Mouse (Mus musculus) myocyte (in vitro differentiated cells): ENCODE data around the gene Hoxb3. TPM values are rescaled to one million over a fixed set of nuclear protein-coding genes. Genes with fewer than 3 reads are reported as not detected.
A peak's percentile ranks its signal among the peaks of the same experiment; 100 is the strongest.

Experiments
- H3K27me3 ChIP-seq: one replicate; pipeline ENCODE4 v1.6.1; 2011; ENCODE audit not compliant: control insufficient read depth, insufficient read depth, insufficient read length
- H3K36me3 ChIP-seq: one replicate; pipeline ENCODE4 v1.6.1; 2011; ENCODE audit not compliant: control insufficient read depth, insufficient read depth
- H3K4me2 ChIP-seq: one replicate; pipeline ENCODE4 v1.6.1; 2011; ENCODE audit warnings: low read depth, control low read depth
- H3K4me3 ChIP-seq: one replicate; pipeline ENCODE4 v1.5.1; 2011; ENCODE audit warnings: mild to moderate bottlenecking, control low read depth, moderate library complexity
- H3K79me2 ChIP-seq: one replicate; pipeline ENCODE4 v1.6.1; 2011; ENCODE audit not compliant: control insufficient read depth, insufficient read depth
- H3ac ChIP-seq: one replicate; pipeline ENCODE4 v1.6.1; 2011; ENCODE audit not compliant: control insufficient read depth, insufficient read length
- CEBPB ChIP-seq: IDR thresholded peaks from 2 replicates; pipeline ENCODE4 v1.6.1; 2011; ENCODE audit warnings: mild to moderate bottlenecking, moderate library complexity; ENCODE audit not compliant: poor library complexity, insufficient read depth, severe bottlenecking
- E2F4 ChIP-seq: IDR thresholded peaks from one replicate; pipeline ENCODE4 v1.6.1; 2011; ENCODE audit warnings: mild to moderate bottlenecking, control low read depth, moderate library complexity; ENCODE audit not compliant: insufficient read depth
- MAX ChIP-seq: IDR thresholded peaks from one replicate; pipeline ENCODE4 v1.6.1; 2011; ENCODE audit warnings: low read depth, mild to moderate bottlenecking, control low read depth
- MYOD1 ChIP-seq, 3 experiments: IDR thresholded peaks; one replicate each; pipeline ENCODE4 v1.6.1; 2011; ENCODE audit warnings: control low read depth in 2 of 3, low read depth in 2 of 3, mild to moderate bottlenecking in 2 of 3, moderate library complexity in 1 of 3; ENCODE audit not compliant: insufficient read length in 2 of 3, control insufficient read depth in 1 of 3
- MYOG ChIP-seq, 3 experiments: IDR thresholded peaks; one replicate each; pipeline ENCODE4 v1.6.1; 2011; ENCODE audit warnings: control low read depth in 2 of 3, low read depth in 2 of 3, mild to moderate bottlenecking in 2 of 3; ENCODE audit not compliant: insufficient read length in 2 of 3, control insufficient read depth in 1 of 3, insufficient read depth in 1 of 3
- POLR2A ChIP-seq: IDR thresholded peaks from one replicate; pipeline ENCODE4 v1.6.1; 2011; ENCODE audit warnings: low read depth, mild to moderate bottlenecking, control low read depth, moderate library complexity; ENCODE audit not compliant: insufficient read length
- POLR2AphosphoS2 ChIP-seq: IDR thresholded peaks from one replicate; pipeline ENCODE4 v1.6.1; 2011; ENCODE audit warnings: low read depth, control low read depth; ENCODE audit not compliant: insufficient read length
- REST ChIP-seq: IDR thresholded peaks from one replicate; pipeline ENCODE4 v1.6.1; 2011; ENCODE audit warnings: mild to moderate bottlenecking, control low read depth, moderate library complexity; ENCODE audit not compliant: insufficient read depth, insufficient read length
- SRF ChIP-seq: IDR thresholded peaks from one replicate; pipeline ENCODE4 v1.6.1; 2011; ENCODE audit warnings: low read depth; ENCODE audit not compliant: control insufficient read depth, insufficient read length
- TCF12 ChIP-seq: IDR thresholded peaks from one replicate; pipeline ENCODE4 v1.6.1; 2011; ENCODE audit warnings: mild to moderate bottlenecking, control low read depth; ENCODE audit not compliant: poor library complexity, insufficient read depth, severe bottlenecking
- TCF3 ChIP-seq: IDR thresholded peaks from one replicate; pipeline ENCODE4 v1.6.1; 2011; ENCODE audit warnings: low read depth, control low read depth; ENCODE audit not compliant: insufficient read length
- USF1 ChIP-seq: IDR thresholded peaks from one replicate; pipeline ENCODE4 v1.6.1; 2011; ENCODE audit warnings: low read depth, mild to moderate bottlenecking, control low read depth, moderate library complexity
- polyA plus RNA-seq: library from polyadenylated mRNA; unstranded; fragments of >200 nt; fragmentation: generic; extraction: Trizol; gene quantifications from one replicate; pipeline ENCODE4 v1.2.1, GENCODE M21; 2012; ENCODE audit warnings: missing spikeins

Gene Hoxb3
- polyA plus RNA-seq, 1 experiment, result not detected

- Histone ChIP-seq H3K4me3 (no peak overlapping the region), H3K27me3 (peaks cover 87% of the 10 kb centered on the region), H3K4me2 (no peak overlapping the region), H3ac (no peak overlapping the region), H3K36me3 (no peaks in the 10 kb centered on the region), H3K79me2 (no peaks in the 10 kb centered on the region)
- TF ChIP-seq SRF (no peak), MYOD1 (IDR thresholded peaks at IDR 0.05; ENCODE audit: control insufficient read depth in 1 of 3, insufficient read length in 2 of 3, low read depth in 2 of 3) (peak in 1 of 3 experiments; percentile 35)
Observed at GRCm38 (mm10) chr11:96333241-96334001, 10.3 kb downstream of the Hoxb3 start.

- H3K36me3 ChIP-seq, result no peaks in the 10 kb centered on the region
- TF ChIP-seq CEBPB (no peak), MYOG (IDR thresholded peaks at IDR 0.05; ENCODE audit: control insufficient read depth in 1 of 3, insufficient read depth in 1 of 3, insufficient read length in 2 of 3, low read depth in 2 of 3) (no peak)
- H3K79me2 ChIP-seq, result no peaks in the 10 kb centered on the region
- peaks cover 86% of the 10 kb centered on the region for H3K27me3 ChIP-seq
- no peak overlapping the region for H3K4me3 ChIP-seq
- no peak overlapping the region for H3K4me2 ChIP-seq
- H3ac ChIP-seq, result no peak overlapping the region
Observed at GRCm38 (mm10) chr11:96334002-96334364, 10.9 kb downstream of the Hoxb3 start.

GRCm38 (mm10) chr11:96334998-96335397 is 11.9 kb downstream of the Hoxb3 start:
- H3K27me3 ChIP-seq, result peaks cover 87% of the 10 kb centered on the region
- H3K4me2 ChIP-seq, result no peak overlapping the region
- H3K79me2 ChIP-seq, result no peaks in the 10 kb centered on the region
- H3K4me3 ChIP-seq, result no peak overlapping the region
- TF ChIP-seq POLR2AphosphoS2 (no peak), TCF3 (no peak), MAX (no peak), MYOD1 (IDR thresholded peaks at IDR 0.05; ENCODE audit: control insufficient read depth in 1 of 3, insufficient read length in 2 of 3, low read depth in 2 of 3) (no peak), TCF12 (no peak), E2F4 (no peak), CEBPB (no peak), POLR2A (no peak), USF1 (no peak), MYOG (IDR thresholded peaks at IDR 0.05; ENCODE audit: control insufficient read depth in 1 of 3, insufficient read depth in 1 of 3, insufficient read length in 2 of 3, low read depth in 2 of 3) (no peak), REST (no peak), SRF (no peak)
- H3K36me3 ChIP-seq, result no peaks in the 10 kb centered on the region
- H3ac ChIP-seq, result no peak overlapping the region

GRCm38 (mm10) chr11:96336597-96336996 is 13.5 kb downstream of the Hoxb3 start:
- Histone ChIP-seq H3K36me3 (no peaks in the 10 kb centered on the region), H3K4me2 (no peak overlapping the region), H3K4me3 (no peak overlapping the region), H3K27me3 (peaks cover 87% of the 10 kb centered on the region), H3K79me2 (no peaks in the 10 kb centered on the region), H3ac (no peak overlapping the region)
- TF ChIP-seq REST (no peak), E2F4 (no peak), USF1 (no peak), MAX (no peak), CEBPB (no peak), POLR2A (no peak)

- TF ChIP-seq TCF3 (no peak), USF1 (no peak), SRF (no peak), MAX (no peak), REST (no peak), MYOD1 (IDR thresholded peaks at IDR 0.05; ENCODE audit: control insufficient read depth in 1 of 3, insufficient read length in 2 of 3, low read depth in 2 of 3) (no peak)
- peaks cover 87% of the 10 kb centered on the region for H3K27me3 ChIP-seq
- H3K79me2 ChIP-seq, result no peaks in the 10 kb centered on the region
- no peak overlapping the region for H3K4me2 ChIP-seq
- no peaks in the 10 kb centered on the region for H3K36me3 ChIP-seq
- H3K4me3 ChIP-seq, result no peak overlapping the region
- no peak overlapping the region for H3ac ChIP-seq
Observed at GRCm38 (mm10) chr11:96337026-96337425, 13.9 kb downstream of the Hoxb3 start.
